8 mouse cellular contexts compared by ENCODE assay signal in the genomic region with DNA sequence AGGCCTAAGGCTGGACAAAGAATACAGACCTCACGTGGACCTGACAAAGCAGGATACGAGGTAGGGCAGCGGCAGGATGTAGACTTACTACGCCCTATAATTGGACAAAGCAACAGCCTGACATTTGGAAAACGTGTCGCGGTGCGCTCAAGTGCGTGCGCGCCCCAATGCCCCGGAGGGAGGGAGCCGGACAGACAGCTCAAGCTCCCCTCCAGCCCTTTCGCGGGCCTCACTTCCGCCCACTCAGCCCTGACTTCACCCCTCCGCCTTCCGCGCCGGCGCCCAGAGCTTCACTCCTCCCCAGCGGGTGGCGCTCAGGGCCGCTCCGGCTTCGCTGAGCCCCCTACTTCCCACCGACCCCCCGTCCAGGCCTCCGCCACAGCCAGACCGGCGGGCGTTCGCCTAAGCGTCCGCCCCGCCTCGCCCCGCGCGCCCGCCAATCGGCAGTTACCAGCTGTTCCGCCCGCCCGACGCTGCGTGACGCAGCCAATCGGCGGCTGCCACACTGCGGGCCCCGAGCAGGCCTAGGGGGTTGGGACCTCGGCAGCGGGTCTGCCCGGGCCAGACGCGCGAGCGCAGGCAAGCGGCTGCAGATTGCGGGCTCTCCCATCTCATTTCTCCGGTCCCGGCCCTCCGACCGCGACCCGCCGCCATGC. TPM values are rescaled to one million over a fixed set of nuclear protein-coding genes. Genes with fewer than 3 reads are reported as not detected.
DNase-seq lines count a peak whose midpoint lies in the region; ATAC-seq lines count a peak whose summit lies in the region.

A gene (plus strand): TSS at position 389 of the 656 bp plus-strand sequence.
A gene (minus strand): TSS at position 406 of the 656 bp plus-strand sequence.

- DNase-seq in adrenal gland, adult (ENCODE audit: inconsistent age in 2 of 2, low spot score in 1 of 2): peak; percentile 98 to 99
- peak; percentile 97 for DNase-seq in embryo, embryonic 10.5 days (ENCODE audit: low spot score)
- peak; percentile 99 for DNase-seq in gastrocnemius, postnatal 14 days
- peak; percentile 95 to 96 for DNase-seq in left cerebral cortex, postnatal 14 days (ENCODE audit: low spot score in 2 of 2)
- DNase-seq in mesoderm, embryonic 11.5 days (ENCODE audit: low read depth, low spot score): peak; percentile 96
- DNase-seq in right cerebral cortex, postnatal 36 days (ENCODE audit: low spot score in 2 of 2): peak; percentile 94
- DNase-seq in yolk sac, embryonic 10.5 days (ENCODE audit: low spot score): peak; percentile 98

- ATAC-seq in inflammation-experienced regulatory T-cells, adult 6 months: peak; percentile 79

- intact Hi-C loops in gastrocnemius, postnatal 14 days (cut with DNase I; ENCODE audit: low total_unique reads): no loop called here
- intact Hi-C loops in left cerebral cortex, postnatal 14 days (cut with DNase I): no loop called here

RNA-seq across cellular contexts. Expression of the first gene that starts in this region (rescaled TPM):
- 10 to 100 TPM; 64.0 to 86.2 TPM for total RNA-seq in gastrocnemius, postnatal 14 days (2021)
- 1,000 to 10,000 TPM in 2 of 3 experiments, 100 to 1,000 TPM in 1; 491 to 1,229 (median 1,150) TPM for polyA plus RNA-seq in inflammation-experienced regulatory T-cells, adult 6 months (2017; shearing (Covaris generic))
- 100 to 1,000 TPM; 197 to 222 TPM for total RNA-seq in left cerebral cortex, postnatal 14 days (2021)

RNA-seq across cellular contexts. Expression of the second gene that starts in this region (rescaled TPM):
- total RNA-seq in gastrocnemius, postnatal 14 days (2021): 1 to 10 TPM; 2.1 to 2.4 TPM
- 1 to 10 TPM; 2.4 to 6.2 (median 3.1) TPM for polyA plus RNA-seq in inflammation-experienced regulatory T-cells, adult 6 months (2017; shearing (Covaris generic))
- 1 to 10 TPM; 4.7 to 4.8 TPM for total RNA-seq in left cerebral cortex, postnatal 14 days (2021)

Comparison
In these comparisons a context has a peak if more than half of its experiments do, and no peak if none do; other contexts are left out.
1. Peak in every context shown above with its lines: DNase-seq and ATAC-seq.